Mouse (Mus musculus) CH12.LX (cell line): ENCODE measurements around the gene Rab29. TPM values are rescaled to one million over a fixed set of nuclear protein-coding genes. Genes with fewer than 3 reads are reported as not detected.

Experiments used
- DNase-seq: peaks from one replicate; pipeline ENCODE4 v3.0.0-alpha.2; 2013; ENCODE audit errors: extremely low read depth
- H3K27ac ChIP-seq: 2 replicates; pipeline ENCODE4 v1.5.1; 2012; ENCODE audit warnings: low read depth, mild to moderate bottlenecking, control low read depth, moderate library complexity; ENCODE audit not compliant: insufficient read depth
- H3K27me3 ChIP-seq: replicated peaks from 2 replicates; pipeline ENCODE3; 2012; ENCODE audit warnings: inconsistent platforms
- H3K36me3 ChIP-seq, 2 experiments: replicated peaks in 1 of 2; 2 replicates each; pipeline versions ENCODE3 to v1.6.1; 2012; ENCODE audit warnings: inconsistent platforms in 1 of 2, low read length in 1 of 2, mild to moderate bottlenecking in 1 of 2, mixed read lengths in 1 of 2, moderate library complexity in 1 of 2; ENCODE audit not compliant: control insufficient read depth in 1 of 2, insufficient read depth in 1 of 2
- H3K4me1 ChIP-seq, 2 experiments: 2 replicates each; pipeline ENCODE4 v1.6.1; 2012; ENCODE audit warnings: inconsistent platforms in 1 of 2, moderate library complexity in 1 of 2; ENCODE audit not compliant: insufficient read depth in 2 of 2, control insufficient read depth in 1 of 2
- H3K4me2 ChIP-seq: 2 replicates; pipeline ENCODE4 v1.6.1; 2012; ENCODE audit warnings: low read depth, mild to moderate bottlenecking, control low read depth; ENCODE audit not compliant: poor library complexity, insufficient read depth, severe bottlenecking
- H3K4me3 ChIP-seq, 3 experiments: fragments of 150-350 bp in 1 of 3; sonication (generic) in 1 of 3; replicated peaks in 1 of 3; 2 replicates each; pipeline versions ENCODE3 to v1.5.1; 2011 to 2012; ENCODE audit warnings: low read depth in 2 of 3, low read length in 2 of 3, mild to moderate bottlenecking in 2 of 3, moderate library complexity in 2 of 3, control low read depth in 1 of 3, improper control_type of control experiment in 1 of 3, inconsistent platforms in 1 of 3, mixed read lengths in 1 of 3; ENCODE audit not compliant: poor library complexity in 1 of 3
- H3K79me2 ChIP-seq: replicated peaks from 2 replicates; pipeline ENCODE4 v1.6.1; 2012; ENCODE audit warnings: mild to moderate bottlenecking, moderate library complexity; ENCODE audit not compliant: control insufficient read depth, poor library complexity, insufficient read depth, severe bottlenecking; ENCODE audit errors: extremely low read depth
- H3K9ac ChIP-seq: 2 replicates; pipeline ENCODE4 v1.6.1; 2012; ENCODE audit warnings: low read depth, mild to moderate bottlenecking, control low read depth, moderate library complexity; ENCODE audit not compliant: insufficient read depth
- H3K9me3 ChIP-seq: replicated peaks from 2 replicates; pipeline ENCODE3; 2012; ENCODE audit warnings: low read length, inconsistent platforms, mixed read lengths
- BHLHE40 ChIP-seq: IDR thresholded peaks from 2 replicates; pipeline ENCODE4 v1.6.1; 2011; ENCODE audit warnings: mild to moderate bottlenecking, low read depth, low read length, improper control_type of control experiment
- CHD2 ChIP-seq: IDR thresholded peaks from 2 replicates; pipeline ENCODE4 v1.6.1; 2011; ENCODE audit warnings: low read length, improper control_type of control experiment
- CTCF ChIP-seq, 2 experiments: IDR thresholded peaks in 1 of 2; conservative IDR thresholded peaks in 1 of 2; 2 replicates each; pipeline ENCODE4 v1.5.1; 2011 to 2012; ENCODE audit warnings: low read depth in 2 of 2, low read length in 2 of 2, improper control_type of control experiment in 1 of 2, inconsistent platforms in 1 of 2, mild to moderate bottlenecking in 1 of 2, moderate library complexity in 1 of 2
- ELF1 ChIP-seq: IDR thresholded peaks from 2 replicates; pipeline ENCODE4 v1.6.1; 2014; ENCODE audit warnings: low read depth, mild to moderate bottlenecking, inconsistent platforms, low read length, improper control_type of control experiment
- EP300 ChIP-seq: IDR thresholded peaks from 2 replicates; pipeline ENCODE4 v1.6.1; 2011; ENCODE audit warnings: low read length, improper control_type of control experiment
- ETS1 ChIP-seq: conservative IDR thresholded peaks from 2 replicates; pipeline ENCODE4 v1.6.1; 2012; ENCODE audit warnings: low read depth, mild to moderate bottlenecking, inconsistent platforms, low read length, improper control_type of control experiment, moderate library complexity
- HCFC1 ChIP-seq: IDR thresholded peaks from 2 replicates; pipeline ENCODE4 v1.6.1; 2012; ENCODE audit warnings: low read depth, mild to moderate bottlenecking, inconsistent platforms, low read length, improper control_type of control experiment
- JUN ChIP-seq: IDR thresholded peaks from 2 replicates; pipeline ENCODE4 v1.6.1; 2011; ENCODE audit warnings: low read depth, mild to moderate bottlenecking, low read length, improper control_type of control experiment, moderate library complexity; ENCODE audit not compliant: insufficient read depth
- JUND ChIP-seq: conservative IDR thresholded peaks from 2 replicates; pipeline ENCODE4 v1.6.1; 2011; ENCODE audit warnings: low read depth, low read length, improper control_type of control experiment
- KAT2A ChIP-seq: IDR thresholded peaks from 2 replicates; pipeline ENCODE4 v1.6.1; 2012; ENCODE audit warnings: low read length, improper control_type of control experiment, inconsistent platforms; ENCODE audit not compliant: insufficient replicate concordance
- MAX ChIP-seq: IDR thresholded peaks from 2 replicates; pipeline ENCODE4 v1.6.1; 2011; ENCODE audit warnings: low read length, improper control_type of control experiment
- MEF2A ChIP-seq: IDR thresholded peaks from 2 replicates; pipeline ENCODE4 v1.6.1; 2014; ENCODE audit warnings: low read depth, mild to moderate bottlenecking, inconsistent platforms, low read length, improper control_type of control experiment, borderline replicate concordance
- MXI1 ChIP-seq: IDR thresholded peaks from 2 replicates; pipeline ENCODE4 v1.6.1; 2011; ENCODE audit warnings: mild to moderate bottlenecking, low read depth, low read length, improper control_type of control experiment
- MYC ChIP-seq: IDR thresholded peaks from 2 replicates; pipeline ENCODE4 v1.6.1; 2011; ENCODE audit warnings: low read depth, mild to moderate bottlenecking, improper control_type of control experiment, low read length
- POLR2AphosphoS2 ChIP-seq: IDR thresholded peaks from 2 replicates; pipeline ENCODE4 v1.6.1; 2011; ENCODE audit warnings: low read depth, low read length, improper control_type of control experiment
- RAD21 ChIP-seq: IDR thresholded peaks from 2 replicates; pipeline ENCODE4 v1.6.1; 2011; ENCODE audit warnings: low read depth, mild to moderate bottlenecking, low read length, improper control_type of control experiment, moderate library complexity
- RCOR1 ChIP-seq: conservative IDR thresholded peaks from 2 replicates; pipeline ENCODE4 v1.6.1; 2012; ENCODE audit warnings: low read depth, mild to moderate bottlenecking, inconsistent platforms, low read length, improper control_type of control experiment
- SIN3A ChIP-seq: IDR thresholded peaks from 2 replicates; pipeline ENCODE4 v1.6.1; 2012; ENCODE audit warnings: low read length, improper control_type of control experiment, inconsistent platforms
- SMC3 ChIP-seq: IDR thresholded peaks from 2 replicates; pipeline ENCODE4 v1.6.1; 2011; ENCODE audit warnings: low read depth, low read length, improper control_type of control experiment
- TBP ChIP-seq: conservative IDR thresholded peaks from 2 replicates; pipeline ENCODE4 v1.6.1; 2011; ENCODE audit warnings: low read depth, low read length, improper control_type of control experiment
- USF1 ChIP-seq: IDR thresholded peaks from 2 replicates; pipeline ENCODE4 v1.6.1; 2014; ENCODE audit warnings: low read depth, mild to moderate bottlenecking, inconsistent platforms, low read length, improper control_type of control experiment
- ZKSCAN1 ChIP-seq: IDR thresholded peaks from 2 replicates; pipeline ENCODE4 v1.6.1; 2012; ENCODE audit warnings: low read depth, inconsistent platforms, low read length, improper control_type of control experiment, borderline replicate concordance
- ZNF384 ChIP-seq: IDR thresholded peaks from 2 replicates; pipeline ENCODE4 v1.6.1; 2012; ENCODE audit warnings: low read depth, low read length, improper control_type of control experiment, inconsistent platforms
- dilution Hi-C: fragments of 300-500 bp; cut with MboI; formaldehyde crosslinking; loops from 2 replicates; pipeline ENCODE4 v1.14.3; 2020; ENCODE audit warnings: low sequenced_read_pairs; ENCODE audit not compliant: extremely low pct_unique_long_range_greater_than_20kb, extremely low pct_ligation_motif_present
- in situ Hi-C: fragments of 300-500 bp; cut with MboI; formaldehyde crosslinking; loops from 3 replicates; pipeline ENCODE4 v1.14.3; 2019; ENCODE audit warnings: low sequenced_read_pairs, low pct_ligation_motif_present, low pct_unique_long_range_greater_than_20kb, mixed read lengths
- polyA plus RNA-seq: library from polyadenylated mRNA; unstranded; fragments of >175 nt; gene quantifications from 2 replicates; pipeline ENCODE4 v1.2.1, GENCODE M21; 2012; ENCODE audit warnings: low read depth; ENCODE audit not compliant: insufficient read length
- total RNA-seq, 2 experiments: library from RNA; depleted of rRNA; stranded (reverse); fragments of 300-350 nt in 1 of 2; fragments of >200 nt in 1 of 2; gene quantifications; 2 replicates each; pipeline ENCODE4 v1.2.3; 2012 to 2014

The Rab29 gene
- total and polyA plus RNA-seq, 3 experiments, result 10.8 to 16.4 (median 14.8) TPM

- DNase-seq, result no peak
- peaks cover 0 to 17% of the 10 kb centered on the region in 2 experiments for H3K36me3 ChIP-seq
- H3K27me3 ChIP-seq, result no peaks in the 10 kb centered on the region
- H3K4me2 ChIP-seq, result peak overlapping the region; percentile 38
- H3K4me3 ChIP-seq, result peak overlapping the region; percentile 67 to 70 (median 67)
- no peaks in the 10 kb centered on the region for H3K9me3 ChIP-seq
- TF ChIP-seq JUN (no peak), CHD2 (no peak), ELF1 (no peak), POLR2AphosphoS2 (no peak), CTCF (conservative IDR thresholded peaks at IDR 0.05 in 1 of 2, IDR thresholded peaks at IDR 0.05 in 1 of 2; ENCODE audit: low read depth in 2 of 2, low read length in 2 of 2) (no peak), ZKSCAN1 (no peak), MAX (no peak), ETS1 (no peak), MEF2A (no peak), KAT2A (no peak), EP300 (no peak)
- TF ChIP-seq, all 38 proteins: peak for 0
- no peaks in the 10 kb centered on the region; the same call in 1 of the 2 replicates for H3K79me2 ChIP-seq
- H3K4me1 ChIP-seq, result peaks cover 5 to 11% of the 10 kb centered on the region in 2 experiments; a peak in 3 of 4 replicates
- peak overlapping the region; percentile 57 for H3K9ac ChIP-seq
- H3K27ac ChIP-seq, result no peak overlapping the region
- dilution Hi-C loops (loop anchor here (25.0 kb wide), 1 partner anchor 256 kb away; no protein-coding TSS in a partner anchor), in situ Hi-C loops (no loop called here)
Observed at GRCm38 (mm10) chr1:131867946-131868290, 894 bp downstream of the Rab29 start.

DNA sequence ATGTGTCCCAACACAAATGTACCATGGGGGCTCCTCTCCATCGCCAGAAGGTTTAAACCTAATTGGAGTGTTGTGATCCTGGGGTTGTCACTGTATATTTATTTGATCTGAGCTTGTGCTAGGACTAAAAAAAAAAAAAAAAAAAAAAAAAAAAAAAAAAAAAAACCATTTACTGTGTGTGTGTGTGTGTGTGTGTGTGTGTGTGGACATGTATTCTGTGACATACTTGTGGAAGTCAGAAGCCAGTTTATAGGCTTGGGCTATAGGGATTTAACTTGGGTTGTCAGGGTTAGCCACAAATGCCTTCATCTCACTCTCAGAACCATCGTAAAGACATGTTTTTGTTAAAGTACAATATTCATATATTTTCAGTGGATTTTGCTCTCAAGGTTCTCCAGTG lies 2.5 kb downstream of the Rab29 start:
- no peak overlapping the region for H3K4me2 ChIP-seq
- H3K4me1 ChIP-seq, result peaks cover 5 to 12% of the 10 kb centered on the region in 2 experiments; a peak in 3 of 4 replicates
- H3K79me2 ChIP-seq, result no peaks in the 10 kb centered on the region; the same call in 1 of the 2 replicates
- in situ Hi-C loops, result no loop called here
- no peak overlapping the region for H3K27ac ChIP-seq
- dilution Hi-C loops, result loop anchor here (25.0 kb wide), 1 partner anchor 257 kb away; no protein-coding TSS in a partner anchor
- TF ChIP-seq ZNF384 (peak; percentile 60), TBP (no peak)
- TF ChIP-seq, all 38 proteins: peak for 1
- Histone ChIP-seq H3K9ac (no peak overlapping the region), H3K4me3 (no peak overlapping the region), H3K27me3 (no peaks in the 10 kb centered on the region), H3K9me3 (no peaks in the 10 kb centered on the region), H3K36me3 (peaks cover 0 to 20% of the 10 kb centered on the region in 2 experiments)
- no peak for DNase-seq

- TF ChIP-seq RAD21 (no peak), SIN3A (no peak), BHLHE40 (no peak), JUN (no peak), RCOR1 (no peak), MXI1 (no peak), MYC (no peak), ETS1 (no peak), SMC3 (no peak), USF1 (no peak), TBP (no peak), MAX (no peak), HCFC1 (no peak), JUND (no peak), CTCF (conservative IDR thresholded peaks at IDR 0.05 in 1 of 2, IDR thresholded peaks at IDR 0.05 in 1 of 2; ENCODE audit: low read depth in 2 of 2, low read length in 2 of 2) (no peak)
- H3K79me2 ChIP-seq, result no peaks in the 10 kb centered on the region; the same call in 1 of the 2 replicates
- dilution Hi-C loops, result loop anchor here (25.0 kb wide), 1 partner anchor 261 kb away; no protein-coding TSS in a partner anchor
- no peaks in the 10 kb centered on the region for H3K27me3 ChIP-seq
- H3K27ac ChIP-seq, result no peak overlapping the region
- no peaks in the 10 kb centered on the region for H3K9me3 ChIP-seq
- DNase-seq, result peak; percentile 61
- in situ Hi-C loops, result no loop called here
- no peak overlapping the region for H3K9ac ChIP-seq
- no peak overlapping the region for H3K4me2 ChIP-seq
- peaks cover 1 to 10% of the 10 kb centered on the region in 2 experiments; a peak in 3 of 4 replicates for H3K4me1 ChIP-seq
- no peak overlapping the region for H3K4me3 ChIP-seq
- H3K36me3 ChIP-seq, result peaks cover 0 to 20% of the 10 kb centered on the region in 2 experiments
Observed at GRCm38 (mm10) chr1:131872856-131873255, 5.8 kb downstream of the Rab29 start.
